Mouse (Mus musculus): Measurements from ENCODE around the gene Gm10251. TPM values are rescaled to one million over a fixed set of nuclear protein-coding genes. Genes with fewer than 3 reads are reported as not detected.
A peak's percentile ranks its signal among the peaks of the same experiment; 100 is the strongest.
"Not testable (repeated sequence)": the region's sequence is repeated elsewhere in the genome, so short reads cannot be mapped to it uniquely, and the experiment has no call there.

The Gm10251 gene
- not detected in 2 replicates for polyA plus RNA-seq (2015; fragmentation: Nextera tagmentation; extraction: Ambion mirVana)

DNA sequence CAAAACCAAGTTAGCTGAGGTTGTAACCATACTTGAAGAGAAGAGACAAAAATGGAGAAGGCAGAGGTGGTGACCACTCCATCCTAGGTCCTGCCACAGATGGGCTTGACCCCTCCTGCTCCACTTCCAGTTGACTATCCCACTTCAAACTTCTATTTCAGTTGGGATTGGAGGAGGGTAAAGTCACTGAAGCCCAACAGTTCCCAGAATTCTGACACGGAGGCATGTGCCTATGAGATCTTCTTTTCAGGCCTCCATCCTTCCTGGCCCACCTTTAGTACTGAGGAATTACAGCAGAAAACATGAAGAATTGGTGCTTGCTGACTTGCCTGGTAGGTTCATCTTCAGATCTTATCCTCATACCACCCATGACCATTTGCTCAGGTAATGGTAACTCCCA, at the start of gene Gm10251:
Gene Gm10251 (minus strand): TSS at position 101 of the 400 bp plus-strand sequence.
- WGBS: no CpG with 5 or more reads among the region's 1 CpGs
- not testable (repeated sequence) for H3K36me3 ChIP-seq (replicated peaks); H3K27me3 ChIP-seq (replicated peaks); H3K9ac ChIP-seq; H3K27ac ChIP-seq; H3K4me1 ChIP-seq; H3K4me2 ChIP-seq; H3K4me3 ChIP-seq; ATAC-seq (replicated peaks); H3K9me3 ChIP-seq

DNA sequence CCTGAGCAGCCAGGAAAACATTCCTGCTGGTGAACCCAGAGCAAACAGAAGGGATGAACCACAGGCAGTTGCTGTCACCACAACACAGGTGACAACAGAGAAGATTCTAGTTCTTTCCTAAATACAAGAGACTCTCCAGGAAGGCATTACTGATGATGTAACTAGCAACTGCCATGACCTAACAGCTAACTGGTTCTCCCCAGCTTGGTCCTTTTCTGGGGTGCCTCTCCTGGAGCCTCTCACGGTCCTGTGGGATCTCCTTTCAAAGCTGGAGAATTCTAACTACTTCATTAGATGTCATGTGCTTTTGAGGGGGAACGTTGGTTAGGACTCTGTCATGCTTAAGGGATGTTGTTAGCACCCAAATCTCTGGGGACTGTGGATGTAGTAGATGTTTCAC, 36.2 kb upstream of the Gm10251 start, which contains the start of gene Gm8050:
Gene Gm8050 (minus strand): TSS at position 101 of the 400 bp plus-strand sequence.
- H3K4me1 ChIP-seq; H3K4me2 ChIP-seq; H3K9me3 ChIP-seq; H3K4me3 ChIP-seq; H3K9ac ChIP-seq; H3K27me3 ChIP-seq (replicated peaks); H3K27ac ChIP-seq; H3K36me3 ChIP-seq (replicated peaks); ATAC-seq (replicated peaks): not testable (repeated sequence)
- WGBS: 92% methylated on average over 1 of the region's 2 CpGs

GRCm38 (mm10) chr14:6622318-6622717, 61.7 kb downstream of the Gm10251 start, which contains the start of gene Gm3460:
Gene Gm3460 (minus strand): TSS chr14:6622418.
- H3K9me3 ChIP-seq; H3K27me3 ChIP-seq (replicated peaks); H3K36me3 ChIP-seq (replicated peaks); H3K4me3 ChIP-seq; ATAC-seq (replicated peaks); H3K27ac ChIP-seq; H3K4me1 ChIP-seq; H3K9ac ChIP-seq; H3K4me2 ChIP-seq: not testable (repeated sequence)
- WGBS: 73% methylated on average over 1 of the region's 2 CpGs

DNA sequence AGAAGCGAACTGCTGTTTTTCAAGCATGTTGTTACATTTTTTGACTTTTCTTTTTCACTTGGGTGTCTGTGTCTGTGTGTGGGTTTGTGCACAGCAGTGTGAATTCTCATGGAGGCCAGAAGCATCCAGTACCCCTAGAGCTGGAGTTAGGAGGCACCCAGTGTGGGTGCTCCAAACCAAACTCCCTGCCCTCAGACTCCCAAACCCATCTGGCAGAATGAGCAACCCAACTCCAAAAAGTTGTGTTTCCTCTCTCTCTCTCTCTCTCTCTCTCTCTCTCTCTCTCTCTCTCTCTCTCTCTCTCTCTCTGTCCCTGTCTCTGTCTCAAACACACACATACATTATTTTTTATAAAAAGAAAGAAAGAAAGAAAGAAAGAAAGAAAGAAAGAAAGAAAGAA, 77.5 kb downstream of the Gm10251 start:
- not testable (repeated sequence) for H3K4me2 ChIP-seq, H3K9me3 ChIP-seq
- WGBS: no CpG with 5 or more reads among the region's 1 CpGs

GRCm38 (mm10) chr14:6605004-6605403, 79.0 kb downstream of the Gm10251 start:
- H3K36me3 ChIP-seq (replicated peaks); H3K4me1 ChIP-seq; H3K9me3 ChIP-seq; H3K27me3 ChIP-seq (replicated peaks); H3K27ac ChIP-seq; ATAC-seq (replicated peaks): not testable (repeated sequence)
- WGBS: 1% methylated on average over 18 of the region's 20 CpGs
- Histone ChIP-seq H3K4me3 (peak overlapping the region; percentile 44), H3K9ac (peak overlapping the region; percentile 42; the same call in 1 of the 2 replicates), H3K4me2 (peak overlapping the region; percentile 78)

More for the DNA sequence above, 77.5 kb downstream of the Gm10251 start:
- not testable (repeated sequence) for H3K4me1 ChIP-seq; H3K27me3 ChIP-seq (replicated peaks); ATAC-seq (replicated peaks); H3K9ac ChIP-seq; H3K4me3 ChIP-seq; H3K36me3 ChIP-seq (replicated peaks); H3K27ac ChIP-seq

DNA sequence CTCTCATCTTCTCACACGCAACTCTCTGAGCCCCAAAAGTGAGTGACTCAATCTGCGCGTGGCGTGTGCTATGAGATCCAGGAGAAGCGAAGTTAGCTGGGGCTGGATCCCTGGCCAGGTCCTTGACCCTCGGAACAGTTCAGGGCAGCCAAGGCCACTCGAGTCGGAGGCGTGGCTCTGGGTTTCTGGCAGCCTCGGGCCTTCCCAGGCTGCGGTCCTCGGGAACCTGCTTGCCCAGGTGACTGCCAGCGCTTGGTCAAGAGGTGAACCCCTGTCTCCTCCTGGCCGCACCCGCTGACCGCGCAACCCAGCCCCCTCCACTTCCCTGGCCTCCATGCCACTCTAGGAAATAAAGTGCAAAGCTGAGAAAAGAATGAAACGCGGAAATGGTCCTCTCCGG, 79.4 kb downstream of the Gm10251 start:
- Histone ChIP-seq H3K4me3 (peak overlapping the region; percentile 44), H3K9ac (peak overlapping the region; percentile 42), H3K4me2 (peak overlapping the region; percentile 78)
- H3K9me3 ChIP-seq; H3K27me3 ChIP-seq (replicated peaks); ATAC-seq (replicated peaks); H3K36me3 ChIP-seq (replicated peaks); H3K27ac ChIP-seq; H3K4me1 ChIP-seq: not testable (repeated sequence)
- WGBS: 4% methylated on average over 20 of the region's 20 CpGs

GRCm38 (mm10) chr14:6590513-6590912, 93.5 kb downstream of the Gm10251 start, which contains the start of gene Gm3629:
Gene Gm3629 (minus strand): TSS chr14:6590613.
- H3K4me2 ChIP-seq; H3K4me3 ChIP-seq; H3K9me3 ChIP-seq; H3K4me1 ChIP-seq; ATAC-seq (replicated peaks); H3K27me3 ChIP-seq (replicated peaks); H3K9ac ChIP-seq; H3K27ac ChIP-seq; H3K36me3 ChIP-seq (replicated peaks): not testable (repeated sequence)
- WGBS: 36% methylated on average over 1 of the region's 2 CpGs

Other genes with a start within 250 kb of the Gm10251 start
- not detected in 2 replicates for gene Gm3594, start 239.6 kb downstream of the Gm10251 start, polyA plus RNA-seq (2015; fragmentation: Nextera tagmentation; extraction: Ambion mirVana)
- gene Gm8356, start 146.9 kb downstream of the Gm10251 start, polyA plus RNA-seq (2015; fragmentation: Nextera tagmentation; extraction: Ambion mirVana): not detected in 2 replicates
- gene Gm3629, start 93.6 kb downstream of the Gm10251 start, polyA plus RNA-seq (2015; fragmentation: Nextera tagmentation; extraction: Ambion mirVana): 1.5 and 2.0 TPM in 2 replicates
- 0.36 TPM in 1 of 2 replicates, not detected in the other for gene Gm3460, start 61.8 kb downstream of the Gm10251 start, polyA plus RNA-seq (2015; fragmentation: Nextera tagmentation; extraction: Ambion mirVana)
- not detected in 2 replicates for gene Gm8050, start 36.1 kb upstream of the Gm10251 start, polyA plus RNA-seq (2015; fragmentation: Nextera tagmentation; extraction: Ambion mirVana)
- gene Gm3636, start 58.2 kb upstream of the Gm10251 start, polyA plus RNA-seq (2015; fragmentation: Nextera tagmentation; extraction: Ambion mirVana): 18.6 and 20.1 TPM in 2 replicates
- not detected in 2 replicates for gene Gm8362, start 90.2 kb upstream of the Gm10251 start, polyA plus RNA-seq (2015; fragmentation: Nextera tagmentation; extraction: Ambion mirVana)
- gene Gm3642, start 156.1 kb upstream of the Gm10251 start, polyA plus RNA-seq (2015; fragmentation: Nextera tagmentation; extraction: Ambion mirVana): not detected in 2 replicates
- gene Gm3667, start 205.8 kb upstream of the Gm10251 start, polyA plus RNA-seq (2015; fragmentation: Nextera tagmentation; extraction: Ambion mirVana): 9.7 and 11.4 TPM in 2 replicates